Mouse (Mus musculus) embryonic facial prominence, embryonic 15.5 days (tissue): ENCODE measurements at regions not wholly inside any gene's neighbourhood (a gene's known extent, or its start where the extent isn't known, plus 50 kb on each side); places are given as distances from the start of the nearest gene placed in this dataset.

Experiments
- ATAC-seq: fragments of 200-750 bp; cut with Nextera tagmentation; 2 replicates; pipeline ENCODE4 v1.8.0; 2017; ENCODE audit warnings: low read depth, moderate TSS enrichment; ENCODE audit not compliant: insufficient number of reproducible peaks, low FRiP score, low TSS enrichment
- H3K27ac ChIP-seq: fragments of 300-500 bp; sonication (generic); replicated peaks from 2 replicates; pipeline ENCODE4 v1.5.1; 2015; ENCODE audit warnings: mild to moderate bottlenecking, inconsistent platforms
- H3K27me3 ChIP-seq: fragments of 300-500 bp; sonication (generic); 2 replicates; pipeline ENCODE4 v1.6.1; 2015; ENCODE audit warnings: inconsistent platforms
- H3K36me3 ChIP-seq: fragments of 300-500 bp; sonication (generic); 2 replicates; pipeline ENCODE4 v1.6.1; 2015; ENCODE audit warnings: mild to moderate bottlenecking, inconsistent platforms
- H3K4me1 ChIP-seq: fragments of 300-500 bp; sonication (generic); 2 replicates; pipeline ENCODE4 v1.6.1; 2015; ENCODE audit warnings: inconsistent platforms
- H3K4me2 ChIP-seq: fragments of 300-500 bp; sonication (generic); replicated peaks from 2 replicates; pipeline ENCODE4 v1.6.1; 2015; ENCODE audit warnings: mild to moderate bottlenecking, inconsistent platforms
- H3K4me3 ChIP-seq: fragments of 300-500 bp; sonication (generic); replicated peaks from 2 replicates; pipeline ENCODE4 v1.5.1; 2015; ENCODE audit warnings: mild to moderate bottlenecking, inconsistent platforms
- H3K9ac ChIP-seq: fragments of 300-500 bp; sonication (generic); 2 replicates; pipeline ENCODE4 v1.6.1; 2015; ENCODE audit warnings: inconsistent platforms
- H3K9me3 ChIP-seq: fragments of 300-500 bp; sonication (generic); replicated peaks from 2 replicates; pipeline ENCODE4 v1.6.1; 2016; ENCODE audit warnings: inconsistent platforms
- WGBS: fragments of 180-500 bp; shearing (Covaris S2); methylation state at CpG from one replicate; pipeline ENCODE4 v1.1.7; 2015; 5-methylcytosine and 5-hydroxymethylcytosine counted together

DNA sequence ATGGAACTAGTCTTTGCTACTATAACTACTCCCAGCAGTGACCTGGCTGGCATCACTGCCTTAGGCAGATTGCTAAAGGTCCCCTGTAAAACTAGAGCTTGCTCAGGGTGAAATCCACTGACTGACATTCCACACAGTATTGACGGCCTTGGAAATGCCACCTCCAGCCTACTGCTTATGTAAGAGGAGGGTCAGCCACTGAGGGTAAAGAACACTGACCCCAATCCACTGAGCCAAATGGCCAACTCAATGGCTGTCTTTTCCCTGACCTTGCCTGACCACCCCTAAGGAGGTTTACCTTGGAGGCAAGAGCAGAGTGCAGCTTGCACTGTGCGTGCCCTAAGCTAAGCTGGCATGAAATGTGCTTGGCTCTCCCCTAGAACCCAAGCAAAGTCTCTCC lies 216.0 kb upstream of the Foxq1 start:
- no peaks in the 10 kb centered on the region for H3K9me3 ChIP-seq
- 82% methylated on average over 2 of the region's 2 CpGs for WGBS
- no peak overlapping the region for H3K4me3 ChIP-seq
- H3K36me3 ChIP-seq = no peaks in the 10 kb centered on the region
- H3K27me3 ChIP-seq = no peaks in the 10 kb centered on the region
- H3K27ac ChIP-seq = no peak overlapping the region
- no peaks in the 10 kb centered on the region for H3K4me1 ChIP-seq
- no peak overlapping the region for H3K9ac ChIP-seq
- H3K4me2 ChIP-seq = no peak overlapping the region
- ATAC-seq = no peak

DNA sequence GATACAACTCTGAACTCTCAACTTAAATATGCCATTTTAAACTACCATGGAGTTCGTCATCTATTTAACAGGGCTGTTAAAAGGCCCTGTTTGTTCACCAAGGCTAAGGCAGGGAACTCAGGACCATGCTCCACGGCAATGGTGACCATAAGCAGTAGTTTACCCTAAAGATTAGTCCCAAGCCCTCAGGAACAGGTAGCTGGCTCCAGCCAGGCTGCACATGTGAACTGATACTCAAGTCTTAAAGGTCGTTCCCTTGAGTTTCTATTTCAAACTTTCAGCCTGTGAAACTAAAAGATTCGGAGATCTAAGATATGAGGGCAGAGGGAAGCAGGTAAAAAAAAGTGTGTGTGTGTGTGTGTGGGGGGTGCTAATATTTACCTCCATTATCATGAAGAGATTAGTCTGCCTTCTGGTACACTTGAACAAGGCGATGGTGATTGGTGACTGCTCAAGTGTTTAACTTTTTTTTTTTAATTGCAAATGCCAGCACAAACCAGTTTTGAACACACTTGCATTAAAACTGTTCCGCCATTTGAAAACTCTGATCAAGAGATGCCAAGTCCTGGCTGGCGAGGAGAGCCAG lies 215.5 kb upstream of the Foxq1 start:
- Histone ChIP-seq H3K4me1 (no peaks in the 10 kb centered on the region), H3K4me3 (no peak overlapping the region), H3K36me3 (no peaks in the 10 kb centered on the region), H3K27me3 (no peaks in the 10 kb centered on the region), H3K9me3 (no peaks in the 10 kb centered on the region), H3K27ac (no peak overlapping the region), H3K4me2 (no peak overlapping the region), H3K9ac (no peak overlapping the region)
- 75% methylated on average over 7 of the region's 7 CpGs for WGBS
- no peak for ATAC-seq

DNA sequence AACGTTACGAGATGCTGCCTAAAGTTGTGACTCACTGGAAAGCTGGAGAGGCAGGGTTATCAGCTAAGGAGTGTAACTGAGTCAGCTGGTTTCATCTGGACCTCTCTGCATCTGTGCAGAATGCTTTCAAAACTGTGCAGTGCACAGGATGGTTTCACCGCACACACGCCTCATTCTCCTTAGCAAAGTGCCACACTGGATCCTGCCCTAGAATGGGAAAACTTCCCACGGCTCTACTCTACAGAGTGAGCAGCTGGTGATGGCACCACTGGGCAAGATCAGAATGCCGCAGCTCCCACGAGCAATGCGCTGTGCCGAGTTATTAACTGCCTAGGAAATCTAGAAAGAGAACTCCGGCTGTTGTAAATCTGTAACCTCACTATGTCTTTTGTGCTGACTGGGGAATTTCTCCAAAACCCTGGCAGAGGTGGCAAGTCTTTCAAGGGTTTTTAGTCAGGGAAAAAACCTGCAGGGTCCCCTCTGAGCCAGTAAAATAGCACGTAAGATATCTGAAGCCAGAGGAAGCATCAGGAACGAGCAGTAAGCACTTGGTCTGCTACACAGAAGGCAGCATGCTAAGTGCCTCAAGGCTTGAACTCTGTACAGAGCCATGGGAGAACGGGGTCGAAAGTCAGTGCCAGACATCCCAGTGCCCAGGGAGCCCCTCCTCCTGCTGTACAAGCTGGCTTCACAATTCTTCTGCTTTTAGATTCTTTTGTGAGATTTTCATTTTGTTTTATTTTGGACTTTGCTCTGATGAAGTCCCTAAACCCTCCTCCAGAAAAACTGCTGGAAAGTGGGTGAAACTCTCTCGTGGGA lies 214.4 kb upstream of the Foxq1 start:
- Histone ChIP-seq H3K4me2 (no peak overlapping the region), H3K4me3 (no peak overlapping the region), H3K27ac (no peak overlapping the region), H3K9ac (no peak overlapping the region), H3K27me3 (no peaks in the 10 kb centered on the region), H3K9me3 (no peaks in the 10 kb centered on the region), H3K4me1 (no peaks in the 10 kb centered on the region), H3K36me3 (no peaks in the 10 kb centered on the region)
- no peak for ATAC-seq
- 61% methylated on average over 15 of the region's 15 CpGs for WGBS

DNA sequence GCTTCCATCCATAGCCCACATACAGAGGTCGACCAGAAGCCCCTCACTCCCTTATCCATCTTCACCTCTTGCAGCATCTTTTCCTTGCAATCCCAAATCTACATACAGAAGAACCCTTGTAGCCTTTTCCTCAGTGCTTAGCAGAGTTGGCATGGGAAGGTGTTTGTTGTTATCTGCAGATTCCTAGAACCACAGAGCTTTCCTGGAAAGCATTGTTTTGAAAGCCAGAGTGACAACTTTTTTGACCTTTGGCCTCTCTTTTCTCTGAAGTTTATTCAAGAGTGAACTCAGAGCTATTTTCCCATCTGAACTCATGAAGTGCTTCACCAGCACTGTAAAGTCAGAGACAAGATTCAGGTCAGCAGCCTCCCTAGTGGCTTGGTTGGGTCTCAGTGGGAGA lies 209.7 kb upstream of the Foxq1 start:
- Histone ChIP-seq H3K4me1 (peaks cover 3% of the 10 kb centered on the region; the same call in 1 of the 2 replicates), H3K4me2 (no peak overlapping the region), H3K4me3 (no peak overlapping the region), H3K27ac (no peak overlapping the region), H3K9me3 (no peaks in the 10 kb centered on the region), H3K36me3 (no peaks in the 10 kb centered on the region), H3K27me3 (no peaks in the 10 kb centered on the region), H3K9ac (no peak overlapping the region)
- ATAC-seq = no peak
- WGBS = 66% methylated on average over 1 of the region's 1 CpGs

- ATAC-seq = no peak
- H3K4me2 ChIP-seq = no peak overlapping the region
- no peaks in the 10 kb centered on the region for H3K9me3 ChIP-seq
- 62% methylated on average over 2 of the region's 2 CpGs for WGBS
- H3K4me1 ChIP-seq = peaks cover 3% of the 10 kb centered on the region; the same call in 1 of the 2 replicates
- no peak overlapping the region for H3K4me3 ChIP-seq
- H3K27me3 ChIP-seq = no peaks in the 10 kb centered on the region
- H3K36me3 ChIP-seq = no peaks in the 10 kb centered on the region
- no peak overlapping the region for H3K9ac ChIP-seq
- no peak overlapping the region for H3K27ac ChIP-seq
Observed at GRCm38 (mm10) chr13:31347000-31347399, 208.9 kb upstream of the Foxq1 start.

GRCm38 (mm10) chr13:31349671-31350070 lies 206.3 kb upstream of the Foxq1 start:
- H3K27ac ChIP-seq = no peak overlapping the region
- H3K27me3 ChIP-seq = no peaks in the 10 kb centered on the region
- H3K4me2 ChIP-seq = no peak overlapping the region
- no peak overlapping the region for H3K9ac ChIP-seq
- no peak overlapping the region for H3K4me3 ChIP-seq
- H3K9me3 ChIP-seq = no peaks in the 10 kb centered on the region
- H3K36me3 ChIP-seq = no peaks in the 10 kb centered on the region
- ATAC-seq = no peak
- 24% methylated on average over 2 of the region's 2 CpGs for WGBS
- peaks cover 3% of the 10 kb centered on the region; the same call in 1 of the 2 replicates for H3K4me1 ChIP-seq

DNA sequence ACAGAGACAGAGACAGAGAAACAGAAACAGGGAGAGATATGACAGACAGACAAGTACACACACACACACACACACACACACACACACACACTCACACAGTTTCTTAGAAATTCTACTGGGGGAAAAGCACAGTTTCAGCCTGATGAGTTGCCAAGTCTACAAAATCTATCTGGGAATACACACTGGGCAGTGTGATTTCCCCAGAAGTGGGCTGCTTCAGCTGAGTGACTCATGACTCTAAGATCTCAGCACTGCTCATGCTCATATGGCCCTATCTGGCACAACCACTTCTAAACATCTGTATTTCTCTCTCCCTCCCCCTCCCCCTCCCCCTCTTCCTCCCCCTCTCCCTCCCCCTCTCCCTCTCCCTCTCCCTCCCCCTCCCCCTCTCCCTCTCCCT lies 204.5 kb upstream of the Foxq1 start:
- no peaks in the 10 kb centered on the region for H3K9me3 ChIP-seq

DNA sequence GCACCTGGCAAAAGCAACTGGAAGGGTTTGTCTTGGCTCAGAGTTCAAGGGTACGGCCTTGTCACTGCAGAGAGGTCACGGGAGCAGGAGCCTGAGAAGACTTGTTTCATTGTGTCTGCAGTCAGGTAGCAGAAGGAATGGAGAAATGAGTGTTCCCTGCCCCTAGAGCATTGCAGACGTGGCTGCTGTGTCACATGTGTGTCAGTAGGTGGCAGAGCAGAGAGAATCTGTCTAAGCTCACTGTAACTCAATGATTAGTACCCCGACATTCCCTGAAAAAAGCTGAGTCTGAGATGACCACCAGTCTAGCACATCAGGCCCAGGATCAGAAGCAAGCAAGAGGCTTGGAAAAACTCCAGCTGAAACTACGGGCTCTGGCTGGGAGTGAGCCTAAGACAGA lies 203.1 kb upstream of the Foxq1 start:
- no peak overlapping the region for H3K27ac ChIP-seq
- ATAC-seq = no peak
- H3K4me1 ChIP-seq = peaks cover 3% of the 10 kb centered on the region; the same call in 1 of the 2 replicates
- no peak overlapping the region for H3K4me3 ChIP-seq
- H3K9ac ChIP-seq = no peak overlapping the region
- no peaks in the 10 kb centered on the region for H3K36me3 ChIP-seq
- no peaks in the 10 kb centered on the region for H3K27me3 ChIP-seq
- 73% methylated on average over 5 of the region's 5 CpGs for WGBS
- H3K4me2 ChIP-seq = no peak overlapping the region
- H3K9me3 ChIP-seq = no peaks in the 10 kb centered on the region

More for the DNA sequence above, 204.5 kb upstream of the Foxq1 start:
- no peak overlapping the region for H3K4me3 ChIP-seq
- peaks cover 3% of the 10 kb centered on the region; the same call in 1 of the 2 replicates for H3K4me1 ChIP-seq
- no peak overlapping the region for H3K4me2 ChIP-seq
- H3K27me3 ChIP-seq = no peaks in the 10 kb centered on the region
- no peak overlapping the region for H3K9ac ChIP-seq
- no peak overlapping the region for H3K27ac ChIP-seq
- no peak for ATAC-seq
- no peaks in the 10 kb centered on the region for H3K36me3 ChIP-seq

DNA sequence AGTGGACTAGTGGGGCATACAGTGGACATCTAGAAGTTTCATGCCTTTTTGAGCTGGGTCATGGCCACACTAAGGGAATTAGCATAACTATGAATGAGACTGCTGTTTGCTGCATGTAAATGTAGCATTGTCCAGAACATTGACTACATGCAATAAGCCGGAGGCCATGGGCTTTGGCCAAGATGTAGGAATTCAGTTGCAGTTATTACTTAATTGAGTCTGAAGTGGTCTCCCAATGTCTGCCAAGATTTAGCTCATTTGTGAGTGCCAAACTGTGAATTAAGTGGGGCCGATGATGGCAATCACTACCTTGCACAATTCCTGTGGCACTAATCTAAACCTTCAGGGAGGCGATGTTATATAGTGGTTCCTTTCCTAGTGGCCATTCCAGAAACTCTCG lies 196.6 kb upstream of the Foxq1 start:
- Histone ChIP-seq H3K9me3 (no peaks in the 10 kb centered on the region), H3K27ac (no peak overlapping the region), H3K9ac (no peak overlapping the region), H3K27me3 (no peaks in the 10 kb centered on the region), H3K4me2 (no peak overlapping the region), H3K4me3 (no peak overlapping the region), H3K36me3 (no peaks in the 10 kb centered on the region), H3K4me1 (no peaks in the 10 kb centered on the region)
- no peak for ATAC-seq
- 79% methylated on average over 4 of the region's 4 CpGs for WGBS

GRCm38 (mm10) chr13:31362386-31362785 lies 193.5 kb upstream of the Foxq1 start:
- Histone ChIP-seq H3K9me3 (no peaks in the 10 kb centered on the region), H3K4me3 (no peak overlapping the region), H3K36me3 (no peaks in the 10 kb centered on the region), H3K27me3 (no peaks in the 10 kb centered on the region), H3K27ac (no peak overlapping the region), H3K4me1 (no peaks in the 10 kb centered on the region), H3K4me2 (no peak overlapping the region), H3K9ac (no peak overlapping the region)
- 5% methylated on average over 3 of the region's 3 CpGs for WGBS
- ATAC-seq = no peak

GRCm38 (mm10) chr13:31364369-31364768 lies 191.6 kb upstream of the Foxq1 start:
- 61% methylated on average over 4 of the region's 4 CpGs for WGBS
- no peak for ATAC-seq
- H3K27me3 ChIP-seq = no peaks in the 10 kb centered on the region
- H3K9ac ChIP-seq = no peak overlapping the region
- H3K4me1 ChIP-seq = no peaks in the 10 kb centered on the region
- H3K36me3 ChIP-seq = no peaks in the 10 kb centered on the region
- no peak overlapping the region for H3K4me2 ChIP-seq
- H3K9me3 ChIP-seq = no peaks in the 10 kb centered on the region
- H3K4me3 ChIP-seq = no peak overlapping the region
- H3K27ac ChIP-seq = no peak overlapping the region

DNA sequence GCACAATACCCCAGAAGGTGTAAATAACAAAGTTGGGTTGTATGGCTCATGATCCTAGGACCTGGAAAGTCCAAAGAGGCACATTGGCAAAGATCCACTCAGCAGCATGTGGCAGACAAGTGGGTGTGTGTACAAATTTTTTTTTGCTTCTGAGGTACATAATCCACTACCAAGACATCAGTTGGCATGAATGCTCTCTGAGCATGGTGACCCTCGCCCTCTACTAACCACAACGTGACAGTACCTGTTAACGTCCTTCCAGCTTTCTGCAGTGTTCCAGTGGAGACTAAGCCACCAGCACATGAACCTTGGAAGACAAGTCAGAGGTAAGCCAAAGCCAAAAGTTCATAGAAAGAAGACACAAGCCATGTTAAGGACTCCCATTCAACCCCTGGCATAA lies 188.7 kb upstream of the Foxq1 start:
- Histone ChIP-seq H3K27me3 (no peaks in the 10 kb centered on the region), H3K4me1 (no peaks in the 10 kb centered on the region), H3K9me3 (no peaks in the 10 kb centered on the region), H3K27ac (no peak overlapping the region), H3K36me3 (no peaks in the 10 kb centered on the region), H3K9ac (no peak overlapping the region), H3K4me2 (no peak overlapping the region), H3K4me3 (no peak overlapping the region)
- WGBS = 91% methylated on average over 3 of the region's 3 CpGs
- no peak for ATAC-seq
